Mouse (Mus musculus) telencephalon, adult 2 months (tissue): ENCODE results near the gene Sgk2.
"Not testable (repeated sequence)": the region's sequence is repeated elsewhere in the genome, so short reads cannot be mapped to it uniquely, and the experiment has no call there.

Experiments used
- DNase-seq: peaks from one replicate; pipeline ENCODE4 v3.0.0-alpha.2; 2011; ENCODE audit warnings: low read depth, low spot score

Gene Sgk2

DNA sequence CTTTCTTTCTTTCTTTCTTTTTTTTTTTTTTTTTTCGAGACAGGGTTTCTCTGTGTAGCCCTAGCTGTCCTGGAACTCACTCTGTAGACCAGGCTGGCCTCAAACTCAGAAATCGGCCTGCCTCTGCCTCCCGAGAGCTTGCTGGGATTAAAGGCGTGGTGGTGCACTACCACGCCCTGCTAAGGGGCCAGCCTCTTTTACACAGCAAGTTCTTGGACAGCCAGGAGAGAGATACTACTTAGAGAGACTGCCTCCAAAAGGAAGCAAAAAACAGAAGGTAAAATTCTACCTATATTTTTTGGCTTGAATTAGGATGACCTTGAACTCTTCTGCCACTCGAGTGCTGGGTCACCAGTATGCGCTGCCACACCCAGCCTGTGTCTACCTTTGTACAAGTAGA lies 71.9 kb downstream of the Sgk2 start:
- DNase-seq = not testable (repeated sequence)

DNA sequence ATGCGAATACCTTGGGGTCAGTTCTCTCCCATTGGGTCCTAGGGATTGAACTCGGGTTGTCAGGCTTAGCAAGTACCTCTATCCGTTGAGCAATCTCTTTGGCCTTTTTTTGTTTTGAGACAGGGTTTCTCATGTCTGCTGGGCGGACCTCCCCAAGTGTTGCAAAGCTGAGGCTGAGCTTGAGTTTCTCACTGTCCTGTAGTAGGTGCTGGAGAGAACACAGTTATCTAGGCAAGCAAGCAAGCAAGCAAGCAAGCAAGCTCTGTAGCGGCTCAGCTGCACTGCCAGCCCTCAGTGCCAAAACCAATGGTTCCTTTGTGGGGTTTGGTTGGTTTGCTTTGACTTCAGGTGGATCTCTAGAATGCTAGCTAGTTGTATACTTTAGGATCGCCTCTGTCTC lies 73.5 kb downstream of the Sgk2 start:
- no peak for DNase-seq

DNA sequence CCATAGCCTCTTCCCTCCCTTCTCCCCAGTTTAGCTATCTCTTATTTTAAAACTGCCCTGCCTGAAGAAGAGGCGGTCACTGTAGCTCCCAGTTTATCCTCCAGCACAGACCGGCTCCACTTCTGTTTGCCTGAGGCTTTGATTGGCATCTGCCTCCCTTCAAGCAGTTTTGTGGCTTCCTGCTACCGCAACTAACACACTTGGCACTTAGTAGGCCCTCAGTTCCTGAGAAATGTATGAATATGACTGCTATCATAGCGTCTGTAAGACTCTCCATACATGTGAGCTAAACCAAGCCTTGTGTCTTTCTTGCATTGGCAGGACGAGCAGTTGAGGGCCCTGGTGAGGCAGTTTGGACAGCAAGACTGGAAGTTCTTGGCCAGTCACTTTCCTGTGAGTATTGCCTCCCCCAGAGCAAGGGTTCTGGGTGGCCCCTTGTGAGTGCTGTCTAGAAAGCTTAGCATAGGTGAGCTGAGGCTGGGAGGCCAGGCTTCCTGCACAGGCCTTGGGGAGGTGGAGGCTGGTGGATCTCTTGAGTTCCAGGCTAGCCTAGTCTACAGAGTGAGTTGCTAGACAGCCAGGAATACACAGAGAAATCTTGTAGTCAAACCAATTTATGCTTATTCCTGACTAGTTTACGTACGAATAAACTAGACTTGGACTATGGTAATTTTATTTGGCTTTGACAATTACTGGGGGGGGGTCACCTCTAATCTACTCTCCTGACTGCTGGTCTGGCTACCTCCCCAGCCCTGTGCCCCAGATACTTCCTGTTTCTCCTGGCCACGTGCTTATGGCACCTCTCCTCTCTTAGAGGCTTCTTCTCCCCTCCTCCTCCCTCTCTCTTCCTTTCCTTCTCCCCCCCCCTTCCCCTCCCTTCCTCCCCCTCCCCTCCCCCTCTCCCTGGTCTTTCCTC lies 74.3 kb downstream of the Sgk2 start:
- no peak for DNase-seq

DNA sequence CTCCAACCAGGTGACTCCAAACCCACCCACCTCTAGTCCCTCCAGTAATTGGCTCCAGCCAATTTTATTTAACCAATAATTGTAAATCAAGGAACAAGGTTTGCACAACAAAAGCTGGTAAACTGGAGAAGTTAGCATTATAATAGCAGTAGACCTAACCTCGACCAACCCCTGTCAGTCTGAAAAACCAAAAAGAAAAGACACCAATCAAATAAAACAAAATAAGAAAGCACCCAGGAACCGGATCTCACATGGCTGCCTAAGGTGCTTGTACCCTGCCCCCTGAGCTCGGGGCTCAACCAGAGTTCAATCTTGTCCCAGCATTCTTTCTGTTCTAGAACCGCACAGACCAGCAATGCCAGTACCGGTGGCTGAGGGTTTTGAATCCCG lies 75.0 kb downstream of the Sgk2 start:
- no peak for DNase-seq
